Mouse (Mus musculus) CH12.LX (cell line): ENCODE measurements around the gene Ttc38. TPM values are rescaled to one million over a fixed set of nuclear protein-coding genes. Genes with fewer than 3 reads are reported as not detected.

Experiments
- DNase-seq: peaks from one replicate; pipeline ENCODE4 v3.0.0-alpha.2; 2013; ENCODE audit errors: extremely low read depth
- H3K27ac ChIP-seq: 2 replicates; pipeline ENCODE4 v1.5.1; 2012; ENCODE audit warnings: low read depth, mild to moderate bottlenecking, control low read depth, moderate library complexity; ENCODE audit not compliant: insufficient read depth
- H3K27me3 ChIP-seq: replicated peaks from 2 replicates; pipeline ENCODE3; 2012; ENCODE audit warnings: inconsistent platforms
- H3K36me3 ChIP-seq, 2 experiments: replicated peaks in 1 of 2; 2 replicates each; pipeline versions ENCODE3 to v1.6.1; 2012; ENCODE audit warnings: inconsistent platforms in 1 of 2, low read length in 1 of 2, mild to moderate bottlenecking in 1 of 2, mixed read lengths in 1 of 2, moderate library complexity in 1 of 2; ENCODE audit not compliant: control insufficient read depth in 1 of 2, insufficient read depth in 1 of 2
- H3K4me1 ChIP-seq, 2 experiments: 2 replicates each; pipeline ENCODE4 v1.6.1; 2012; ENCODE audit warnings: inconsistent platforms in 1 of 2, moderate library complexity in 1 of 2; ENCODE audit not compliant: insufficient read depth in 2 of 2, control insufficient read depth in 1 of 2
- H3K4me2 ChIP-seq: 2 replicates; pipeline ENCODE4 v1.6.1; 2012; ENCODE audit warnings: low read depth, mild to moderate bottlenecking, control low read depth; ENCODE audit not compliant: poor library complexity, insufficient read depth, severe bottlenecking
- H3K4me3 ChIP-seq, 3 experiments: fragments of 150-350 bp in 1 of 3; sonication (generic) in 1 of 3; replicated peaks in 1 of 3; 2 replicates each; pipeline versions ENCODE3 to v1.5.1; 2011 to 2012; ENCODE audit warnings: low read depth in 2 of 3, low read length in 2 of 3, mild to moderate bottlenecking in 2 of 3, moderate library complexity in 2 of 3, control low read depth in 1 of 3, improper control_type of control experiment in 1 of 3, inconsistent platforms in 1 of 3, mixed read lengths in 1 of 3; ENCODE audit not compliant: poor library complexity in 1 of 3
- H3K79me2 ChIP-seq: replicated peaks from 2 replicates; pipeline ENCODE4 v1.6.1; 2012; ENCODE audit warnings: mild to moderate bottlenecking, moderate library complexity; ENCODE audit not compliant: control insufficient read depth, poor library complexity, insufficient read depth, severe bottlenecking; ENCODE audit errors: extremely low read depth
- H3K9ac ChIP-seq: 2 replicates; pipeline ENCODE4 v1.6.1; 2012; ENCODE audit warnings: low read depth, mild to moderate bottlenecking, control low read depth, moderate library complexity; ENCODE audit not compliant: insufficient read depth
- H3K9me3 ChIP-seq: replicated peaks from 2 replicates; pipeline ENCODE3; 2012; ENCODE audit warnings: low read length, inconsistent platforms, mixed read lengths
- CHD1 ChIP-seq: IDR thresholded peaks from 2 replicates; pipeline ENCODE4 v1.6.1; 2012; ENCODE audit warnings: low read depth, low read length, improper control_type of control experiment, inconsistent platforms
- CHD2 ChIP-seq: IDR thresholded peaks from 2 replicates; pipeline ENCODE4 v1.6.1; 2011; ENCODE audit warnings: low read length, improper control_type of control experiment
- E2F4 ChIP-seq: IDR thresholded peaks from 2 replicates; pipeline ENCODE4 v1.6.1; 2011; ENCODE audit warnings: low read depth, low read length, improper control_type of control experiment; ENCODE audit not compliant: insufficient replicate concordance
- ELF1 ChIP-seq: IDR thresholded peaks from 2 replicates; pipeline ENCODE4 v1.6.1; 2014; ENCODE audit warnings: low read depth, mild to moderate bottlenecking, inconsistent platforms, low read length, improper control_type of control experiment
- EP300 ChIP-seq: IDR thresholded peaks from 2 replicates; pipeline ENCODE4 v1.6.1; 2011; ENCODE audit warnings: low read length, improper control_type of control experiment
- HCFC1 ChIP-seq: IDR thresholded peaks from 2 replicates; pipeline ENCODE4 v1.6.1; 2012; ENCODE audit warnings: low read depth, mild to moderate bottlenecking, inconsistent platforms, low read length, improper control_type of control experiment
- IRF4 ChIP-seq: IDR thresholded peaks from 2 replicates; pipeline ENCODE4 v1.6.1; 2014; ENCODE audit warnings: low read depth, mild to moderate bottlenecking, inconsistent platforms, low read length, improper control_type of control experiment
- JUN ChIP-seq: IDR thresholded peaks from 2 replicates; pipeline ENCODE4 v1.6.1; 2011; ENCODE audit warnings: low read depth, mild to moderate bottlenecking, low read length, improper control_type of control experiment, moderate library complexity; ENCODE audit not compliant: insufficient read depth
- JUND ChIP-seq: conservative IDR thresholded peaks from 2 replicates; pipeline ENCODE4 v1.6.1; 2011; ENCODE audit warnings: low read depth, low read length, improper control_type of control experiment
- MAFK ChIP-seq: IDR thresholded peaks from 2 replicates; pipeline ENCODE4 v1.6.1; 2011; ENCODE audit warnings: low read length, improper control_type of control experiment; ENCODE audit not compliant: insufficient replicate concordance
- MAX ChIP-seq: IDR thresholded peaks from 2 replicates; pipeline ENCODE4 v1.6.1; 2011; ENCODE audit warnings: low read length, improper control_type of control experiment
- MAZ ChIP-seq: IDR thresholded peaks from 2 replicates; pipeline ENCODE4 v1.6.1; 2012; ENCODE audit warnings: low read depth, mild to moderate bottlenecking, inconsistent platforms, low read length, improper control_type of control experiment, moderate library complexity
- MXI1 ChIP-seq: IDR thresholded peaks from 2 replicates; pipeline ENCODE4 v1.6.1; 2011; ENCODE audit warnings: mild to moderate bottlenecking, low read depth, low read length, improper control_type of control experiment
- MYC ChIP-seq: IDR thresholded peaks from 2 replicates; pipeline ENCODE4 v1.6.1; 2011; ENCODE audit warnings: low read depth, mild to moderate bottlenecking, improper control_type of control experiment, low read length
- NELFE ChIP-seq: IDR thresholded peaks from 2 replicates; pipeline ENCODE4 v1.6.1; 2011; ENCODE audit warnings: low read depth, low read length, improper control_type of control experiment
- POLR2A ChIP-seq: IDR thresholded peaks from 2 replicates; pipeline ENCODE4 v1.6.1; 2011; ENCODE audit warnings: low read depth, mild to moderate bottlenecking, improper control_type of control experiment, low read length
- POLR2AphosphoS2 ChIP-seq: IDR thresholded peaks from 2 replicates; pipeline ENCODE4 v1.6.1; 2011; ENCODE audit warnings: low read depth, low read length, improper control_type of control experiment
- RAD21 ChIP-seq: IDR thresholded peaks from 2 replicates; pipeline ENCODE4 v1.6.1; 2011; ENCODE audit warnings: low read depth, mild to moderate bottlenecking, low read length, improper control_type of control experiment, moderate library complexity
- RCOR1 ChIP-seq: conservative IDR thresholded peaks from 2 replicates; pipeline ENCODE4 v1.6.1; 2012; ENCODE audit warnings: low read depth, mild to moderate bottlenecking, inconsistent platforms, low read length, improper control_type of control experiment
- SIN3A ChIP-seq: IDR thresholded peaks from 2 replicates; pipeline ENCODE4 v1.6.1; 2012; ENCODE audit warnings: low read length, improper control_type of control experiment, inconsistent platforms
- TBP ChIP-seq: conservative IDR thresholded peaks from 2 replicates; pipeline ENCODE4 v1.6.1; 2011; ENCODE audit warnings: low read depth, low read length, improper control_type of control experiment
- TCF12 ChIP-seq: IDR thresholded peaks from 2 replicates; pipeline ENCODE4 v1.6.1; 2014; ENCODE audit warnings: low read depth, mild to moderate bottlenecking, inconsistent platforms, low read length, improper control_type of control experiment
- USF1 ChIP-seq: IDR thresholded peaks from 2 replicates; pipeline ENCODE4 v1.6.1; 2014; ENCODE audit warnings: low read depth, mild to moderate bottlenecking, inconsistent platforms, low read length, improper control_type of control experiment
- USF2 ChIP-seq: conservative IDR thresholded peaks from 2 replicates; pipeline ENCODE4 v1.6.1; 2011; ENCODE audit warnings: low read depth, low read length, improper control_type of control experiment
- ZC3H11A ChIP-seq: IDR thresholded peaks from 2 replicates; pipeline ENCODE4 v1.6.1; 2012; ENCODE audit warnings: low read depth, mild to moderate bottlenecking, inconsistent platforms, low read length, improper control_type of control experiment
- ZMIZ1 ChIP-seq: IDR thresholded peaks from 2 replicates; pipeline ENCODE4 v1.6.1; 2012; ENCODE audit warnings: low read depth, mild to moderate bottlenecking, inconsistent platforms, low read length, improper control_type of control experiment
- dilution Hi-C: fragments of 300-500 bp; cut with MboI; formaldehyde crosslinking; loops from 2 replicates; pipeline ENCODE4 v1.14.3; 2020; ENCODE audit warnings: low sequenced_read_pairs; ENCODE audit not compliant: extremely low pct_unique_long_range_greater_than_20kb, extremely low pct_ligation_motif_present
- in situ Hi-C: fragments of 300-500 bp; cut with MboI; formaldehyde crosslinking; loops from 3 replicates; pipeline ENCODE4 v1.14.3; 2019; ENCODE audit warnings: low sequenced_read_pairs, low pct_ligation_motif_present, low pct_unique_long_range_greater_than_20kb, mixed read lengths
- polyA plus RNA-seq: library from polyadenylated mRNA; unstranded; fragments of >175 nt; gene quantifications from 2 replicates; pipeline ENCODE4 v1.2.1, GENCODE M21; 2012; ENCODE audit warnings: low read depth; ENCODE audit not compliant: insufficient read length
- total RNA-seq, 2 experiments: library from RNA; depleted of rRNA; stranded (reverse); fragments of 300-350 nt in 1 of 2; fragments of >200 nt in 1 of 2; gene quantifications; 2 replicates each; pipeline ENCODE4 v1.2.3; 2012 to 2014

The Ttc38 gene
- total and polyA plus RNA-seq, 3 experiments: 5.1 to 5.8 (median 5.1) TPM

DNA sequence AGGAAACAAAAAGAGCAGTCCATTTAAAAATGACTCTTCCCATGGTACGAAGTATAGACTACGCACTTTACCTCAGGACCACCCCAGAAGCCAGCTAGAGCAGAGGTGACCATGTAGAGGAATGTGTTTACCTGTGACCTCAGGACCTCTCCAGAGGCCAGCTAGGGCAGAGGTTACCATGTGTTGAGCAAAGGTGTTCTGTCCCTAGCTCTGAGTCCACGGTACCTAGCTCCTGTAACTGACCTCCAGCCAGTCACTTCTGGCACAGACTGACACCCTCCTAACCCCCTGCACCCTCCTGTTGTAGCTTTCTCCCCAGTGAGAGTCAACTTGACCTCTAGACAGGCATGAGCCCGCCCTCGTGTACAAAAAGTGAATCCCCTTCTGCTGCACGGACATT is 44.6 kb upstream of the Ttc38 start:
- no peaks in the 10 kb centered on the region for H3K36me3 ChIP-seq
- DNase-seq: no peak
- dilution Hi-C loops: no loop called here
- in situ Hi-C loops: no loop called here
- no peak overlapping the region for H3K4me3 ChIP-seq
- H3K4me1 ChIP-seq: peaks cover 6% of the 10 kb centered on the region in 2 experiments; a peak in 3 of 4 replicates
- H3K9ac ChIP-seq: no peak overlapping the region
- no peaks in the 10 kb centered on the region for H3K79me2 ChIP-seq
- no peak overlapping the region for H3K27ac ChIP-seq
- TF ChIP-seq RCOR1: no peak
- no peak for TF ChIP-seq ZC3H11A
- TF ChIP-seq MAZ: no peak
- TF ChIP-seq E2F4: no peak
- no peak for TF ChIP-seq TBP
- TF ChIP-seq MYC: no peak
- no peak for TF ChIP-seq ELF1
- no peak for TF ChIP-seq POLR2AphosphoS2
- TF ChIP-seq CHD1: no peak
- TF ChIP-seq JUN: no peak
- TF ChIP-seq ZMIZ1: no peak
- no peak for TF ChIP-seq TCF12
- no peak overlapping the region for H3K4me2 ChIP-seq
- H3K9me3 ChIP-seq: peaks cover 5% of the 10 kb centered on the region
- H3K27me3 ChIP-seq: peaks cover 38% of the 10 kb centered on the region

DNA sequence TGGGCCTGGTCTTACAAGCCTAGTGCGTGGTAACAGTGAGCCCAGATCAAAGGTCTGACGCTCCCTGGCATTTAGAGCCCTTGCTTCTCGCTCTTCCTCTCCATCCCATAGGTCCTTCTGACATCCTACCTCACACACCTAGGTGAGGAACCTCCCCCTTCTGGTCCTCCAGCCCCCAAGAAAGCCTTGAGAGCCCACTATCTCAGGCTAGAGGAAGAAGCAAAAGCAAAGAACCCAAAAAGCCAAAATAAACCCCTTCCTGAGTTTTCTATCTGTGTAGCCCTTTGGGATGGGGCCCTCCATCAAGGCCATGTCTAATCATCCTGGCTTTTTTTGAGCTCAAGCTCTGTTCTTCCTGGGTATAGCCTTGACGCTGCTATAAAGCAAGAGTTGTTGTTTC is 44.1 kb upstream of the Ttc38 start:
- peaks cover 38% of the 10 kb centered on the region for H3K27me3 ChIP-seq
- no peak overlapping the region for H3K27ac ChIP-seq
- no peaks in the 10 kb centered on the region for H3K79me2 ChIP-seq
- peaks cover 4% of the 10 kb centered on the region for H3K9me3 ChIP-seq
- no peak for DNase-seq
- H3K4me3 ChIP-seq: no peak overlapping the region
- dilution Hi-C loops: no loop called here
- H3K4me2 ChIP-seq: no peak overlapping the region
- no peak overlapping the region for H3K9ac ChIP-seq
- TF ChIP-seq MAZ (no peak), POLR2A (no peak), CHD2 (no peak)
- H3K4me1 ChIP-seq: peaks cover 6% of the 10 kb centered on the region in 2 experiments; a peak in 3 of 4 replicates
- no peaks in the 10 kb centered on the region for H3K36me3 ChIP-seq
- in situ Hi-C loops: no loop called here

DNA sequence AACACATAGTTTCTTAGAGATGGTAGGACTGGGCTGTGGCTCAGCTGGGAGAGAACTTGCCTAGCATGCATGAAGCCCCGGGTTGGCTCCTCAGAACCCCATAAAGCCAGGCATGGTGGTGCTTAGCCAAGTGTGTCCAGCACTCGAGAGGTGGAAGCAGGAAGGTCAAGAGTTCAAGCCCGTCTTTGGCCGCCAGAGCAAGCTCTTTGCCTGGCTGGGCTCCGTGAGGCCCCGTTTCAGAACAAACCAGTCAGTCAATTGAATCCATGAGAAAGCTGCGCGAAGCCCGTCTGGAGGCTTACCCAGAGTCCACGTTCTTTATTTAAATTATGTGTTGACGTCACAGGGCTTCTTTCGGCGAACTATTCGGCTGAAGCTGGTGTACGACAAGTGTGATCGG is 43.5 kb upstream of the Ttc38 start:
- peaks cover 6% of the 10 kb centered on the region in 2 experiments; a peak in 3 of 4 replicates for H3K4me1 ChIP-seq
- no peak overlapping the region for H3K27ac ChIP-seq
- H3K9me3 ChIP-seq: no peaks in the 10 kb centered on the region
- dilution Hi-C loops (no loop called here), in situ Hi-C loops (no loop called here)
- DNase-seq: no peak
- H3K79me2 ChIP-seq: no peaks in the 10 kb centered on the region
- TF ChIP-seq SIN3A (no peak), NELFE (no peak), USF1 (no peak), CHD2 (no peak), MXI1 (no peak), RAD21 (no peak), HCFC1 (no peak), USF2 (no peak), POLR2AphosphoS2 (no peak), JUND (no peak), EP300 (no peak), TBP (no peak), MAX (no peak), IRF4 (no peak), MAZ (no peak), MAFK (no peak), JUN (no peak), TCF12 (no peak)
- H3K9ac ChIP-seq: peak overlapping the region; percentile 17; the same call in 1 of the 2 replicates
- no peaks in the 10 kb centered on the region for H3K36me3 ChIP-seq
- peak overlapping the region; percentile 57 for H3K4me2 ChIP-seq
- H3K4me3 ChIP-seq: peak overlapping the region in 1 of 3 experiments; percentile 35
- H3K27me3 ChIP-seq: peaks cover 38% of the 10 kb centered on the region
